Mouse (Mus musculus): Measurements from ENCODE around the gene Pgrmc2. TPM values are rescaled to one million over a fixed set of nuclear protein-coding genes. Genes with fewer than 3 reads are reported as not detected.

Pgrmc2 gene
- polyA plus RNA-seq, 1 experiment, result 21.5 TPM

- no peak overlapping the region for H3K4me3 ChIP-seq (ENCODE audit: insufficient read depth, low read depth, low read length)
- no peak overlapping the region for H3K27ac ChIP-seq (ENCODE audit: insufficient read depth, low read depth, low read length)
- 93% methylated on average over 3 of the region's 3 CpGs for WGBS
- no peaks in the 10 kb centered on the region for H3K36me3 ChIP-seq (ENCODE audit: control insufficient read depth, insufficient read depth, low read length)
- no peaks in the 10 kb centered on the region for H3K27me3 ChIP-seq (replicated peaks; ENCODE audit: control insufficient read depth, insufficient read depth, low read length)
- H3K4me1 ChIP-seq (ENCODE audit: control insufficient read depth, insufficient read depth, low read length), result no peaks in the 10 kb centered on the region
- no peak for DNase-seq
- TF ChIP-seq POLR2A (IDR thresholded peaks at IDR 0.05; ENCODE audit: low read depth, low read length) (no peak), CTCF (conservative IDR thresholded peaks at IDR 0.05; ENCODE audit: insufficient read depth, insufficient read length, low read depth, low read length) (no peak)
Measured at GRCm38 (mm10) chr3:41053334-41053733, 29.5 kb downstream of the Pgrmc2 start.

- H3K4me3 ChIP-seq (ENCODE audit: insufficient read depth, low read depth, low read length), result no peak overlapping the region
- H3K27me3 ChIP-seq (replicated peaks; ENCODE audit: control insufficient read depth, insufficient read depth, low read length), result no peaks in the 10 kb centered on the region
- 88% methylated on average over 6 of the region's 6 CpGs for WGBS
- H3K4me1 ChIP-seq (ENCODE audit: control insufficient read depth, insufficient read depth, low read length), result no peaks in the 10 kb centered on the region
- TF ChIP-seq POLR2A (IDR thresholded peaks at IDR 0.05; ENCODE audit: low read depth, low read length) (no peak), CTCF (conservative IDR thresholded peaks at IDR 0.05; ENCODE audit: insufficient read depth, insufficient read length, low read depth, low read length) (no peak)
- H3K27ac ChIP-seq (ENCODE audit: insufficient read depth, low read depth, low read length), result no peak overlapping the region
- no peak for DNase-seq
- H3K36me3 ChIP-seq (ENCODE audit: control insufficient read depth, insufficient read depth, low read length), result no peaks in the 10 kb centered on the region
Measured at GRCm38 (mm10) chr3:41047838-41048237, 35.0 kb downstream of the Pgrmc2 start.

GRCm38 (mm10) chr3:41043756-41044354 is 39.0 kb downstream of the Pgrmc2 start:
- no peak for DNase-seq
- TF ChIP-seq POLR2A (IDR thresholded peaks at IDR 0.05; ENCODE audit: low read depth, low read length) (no peak), CTCF (conservative IDR thresholded peaks at IDR 0.05; ENCODE audit: insufficient read depth, insufficient read length, low read depth, low read length) (no peak)
- H3K27ac ChIP-seq (ENCODE audit: insufficient read depth, low read depth, low read length), result no peak overlapping the region
- H3K4me3 ChIP-seq (ENCODE audit: insufficient read depth, low read depth, low read length), result no peak overlapping the region
- H3K4me1 ChIP-seq (ENCODE audit: control insufficient read depth, insufficient read depth, low read length), result no peaks in the 10 kb centered on the region
- H3K36me3 ChIP-seq (ENCODE audit: control insufficient read depth, insufficient read depth, low read length), result no peaks in the 10 kb centered on the region
- 65% methylated on average over 11 of the region's 11 CpGs for WGBS
- H3K27me3 ChIP-seq (replicated peaks; ENCODE audit: control insufficient read depth, insufficient read depth, low read length), result no peaks in the 10 kb centered on the region

- TF ChIP-seq CTCF (conservative IDR thresholded peaks at IDR 0.05; ENCODE audit: insufficient read depth, insufficient read length, low read depth, low read length), result 0 out of 2 replicates have a peak, but pooled peaks have one; percentile 18
- no peak for TF ChIP-seq POLR2A (IDR thresholded peaks at IDR 0.05; ENCODE audit: low read depth, low read length)
- peak; percentile 49 for DNase-seq
- no peak overlapping the region for H3K4me3 ChIP-seq (ENCODE audit: insufficient read depth, low read depth, low read length)
- H3K36me3 ChIP-seq (ENCODE audit: control insufficient read depth, insufficient read depth, low read length), result no peaks in the 10 kb centered on the region
- 80% methylated on average over 4 of the region's 4 CpGs for WGBS
- H3K27me3 ChIP-seq (replicated peaks; ENCODE audit: control insufficient read depth, insufficient read depth, low read length), result no peaks in the 10 kb centered on the region
- no peak overlapping the region for H3K27ac ChIP-seq (ENCODE audit: insufficient read depth, low read depth, low read length)
- no peaks in the 10 kb centered on the region for H3K4me1 ChIP-seq (ENCODE audit: control insufficient read depth, insufficient read depth, low read length)
Measured at GRCm38 (mm10) chr3:41042195-41042938, 40.5 kb downstream of the Pgrmc2 start.

- DNase-seq, result peak; percentile 17
- WGBS, result 42% methylated on average over 5 of the region's 5 CpGs
- no peak overlapping the region for H3K4me3 ChIP-seq (ENCODE audit: insufficient read depth, low read depth, low read length)
- no peak for TF ChIP-seq POLR2A (IDR thresholded peaks at IDR 0.05; ENCODE audit: low read depth, low read length)
- TF ChIP-seq CTCF (conservative IDR thresholded peaks at IDR 0.05; ENCODE audit: insufficient read depth, insufficient read length, low read depth, low read length), result no peak
- H3K27ac ChIP-seq (ENCODE audit: insufficient read depth, low read depth, low read length), result no peak overlapping the region
- no peaks in the 10 kb centered on the region for H3K4me1 ChIP-seq (ENCODE audit: control insufficient read depth, insufficient read depth, low read length)
- no peaks in the 10 kb centered on the region for H3K27me3 ChIP-seq (replicated peaks; ENCODE audit: control insufficient read depth, insufficient read depth, low read length)
- no peaks in the 10 kb centered on the region for H3K36me3 ChIP-seq (ENCODE audit: control insufficient read depth, insufficient read depth, low read length)
Measured at GRCm38 (mm10) chr3:41041241-41041640, 41.6 kb downstream of the Pgrmc2 start.

GRCm38 (mm10) chr3:41038297-41038916 is 44.4 kb downstream of the Pgrmc2 start:
- TF ChIP-seq CTCF (conservative IDR thresholded peaks at IDR 0.05; ENCODE audit: insufficient read depth, insufficient read length, low read depth, low read length) (no peak), POLR2A (IDR thresholded peaks at IDR 0.05; ENCODE audit: low read depth, low read length) (no peak)
- H3K27me3 ChIP-seq (replicated peaks; ENCODE audit: control insufficient read depth, insufficient read depth, low read length), result no peaks in the 10 kb centered on the region
- DNase-seq, result no peak
- WGBS, result 76% methylated on average over 5 of the region's 5 CpGs
- no peak overlapping the region for H3K27ac ChIP-seq (ENCODE audit: insufficient read depth, low read depth, low read length)
- 0 out of 2 replicates have a peak, but pooled peaks cover 1% of the 10 kb centered on the region for H3K36me3 ChIP-seq (ENCODE audit: control insufficient read depth, insufficient read depth, low read length)
- H3K4me1 ChIP-seq (ENCODE audit: control insufficient read depth, insufficient read depth, low read length), result no peaks in the 10 kb centered on the region
- no peak overlapping the region for H3K4me3 ChIP-seq (ENCODE audit: insufficient read depth, low read depth, low read length)
